Mouse (Mus musculus) C2C12 (cell line): ENCODE measurements at regions not wholly inside any gene's neighbourhood (a gene's known extent, or its start where the extent isn't known, plus 50 kb on each side); places are given as distances from the start of the nearest gene placed in this dataset.
"Not testable (repeated sequence)": the region's sequence is repeated elsewhere in the genome, so short reads cannot be mapped to it uniquely, and the experiment has no call there.

Experiments used
- CEBPB ChIP-seq: IDR thresholded peaks from one replicate; pipeline ENCODE4 v1.6.1; 2011; ENCODE audit warnings: low read depth, mild to moderate bottlenecking, control low read depth, moderate library complexity
- MYOD1 ChIP-seq: IDR thresholded peaks from one replicate; pipeline ENCODE4 v1.6.1; 2011; ENCODE audit warnings: low read depth; ENCODE audit not compliant: control insufficient read depth, insufficient read length

DNA sequence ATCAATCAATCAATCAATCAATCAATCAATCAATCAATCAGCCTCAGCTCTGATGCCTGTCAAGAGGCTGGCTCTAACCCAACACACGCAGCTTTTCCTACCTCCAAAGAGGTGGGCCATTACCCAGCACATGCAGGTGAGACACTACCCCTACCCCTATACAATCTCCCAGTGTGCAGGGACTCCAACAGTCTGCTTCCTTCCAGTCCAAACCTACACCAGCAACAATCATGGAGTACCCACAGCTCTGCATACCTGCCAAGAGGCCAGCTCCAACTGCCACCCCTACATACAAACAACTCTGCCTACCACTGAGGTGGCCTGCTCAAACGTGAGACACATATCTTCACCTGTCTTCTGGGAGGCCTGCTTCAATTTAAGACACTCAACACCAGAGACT is 76.7 kb upstream of the Fcho1 start:
- TF ChIP-seq MYOD1, CEBPB: not testable (repeated sequence)
